Mouse (Mus musculus): ENCODE measurements around the gene Kat7.

DNA sequence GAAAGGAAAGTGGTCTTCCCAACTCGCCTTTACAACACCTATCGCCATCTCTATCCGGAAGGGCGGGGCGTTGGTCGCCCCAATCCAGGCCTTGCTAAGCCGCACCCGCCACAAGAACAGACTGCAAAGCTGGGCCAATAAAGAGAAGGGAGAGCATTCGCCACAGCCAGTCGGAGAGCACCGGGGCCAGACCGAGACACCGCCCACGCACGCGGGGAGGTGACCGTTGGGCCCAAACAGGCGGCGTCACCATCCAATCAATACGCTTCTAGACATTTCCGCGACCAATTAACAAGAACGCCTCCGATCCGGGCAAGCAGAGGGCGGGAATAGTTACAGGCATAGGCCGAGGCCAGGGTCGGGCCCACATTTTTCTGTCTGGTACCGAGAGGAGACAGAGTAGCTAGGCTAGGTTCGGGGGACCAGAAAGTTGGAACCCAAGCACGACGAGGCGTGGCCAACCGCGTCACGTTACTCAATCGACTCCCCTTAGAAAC is 488 bp downstream of the Kat7 start:
- TF ChIP-seq POLR2A (IDR thresholded peaks at IDR 0.05; ENCODE audit: control insufficient read depth, extremely low read depth, insufficient read depth, low read length, poor library complexity) (peak; percentile 60; the same call in 1 of the 2 replicates), CTCF (IDR thresholded peaks at IDR 0.05; ENCODE audit: borderline replicate concordance, control insufficient read depth, extremely low read depth, insufficient read depth, low read length, poor library complexity) (0 out of 2 replicates have a peak, but pooled peaks have one; percentile 20)

All from thymus, adult 2 months (tissue).